Mouse (Mus musculus): ENCODE results near the gene Oosp1. TPM values are rescaled to one million over a fixed set of nuclear protein-coding genes. Genes with fewer than 3 reads are reported as not detected.

Gene Oosp1
- polyA plus RNA-seq (2015; fragmentation: Nextera tagmentation; extraction: Ambion mirVana) = not detected in 2 replicates

DNA sequence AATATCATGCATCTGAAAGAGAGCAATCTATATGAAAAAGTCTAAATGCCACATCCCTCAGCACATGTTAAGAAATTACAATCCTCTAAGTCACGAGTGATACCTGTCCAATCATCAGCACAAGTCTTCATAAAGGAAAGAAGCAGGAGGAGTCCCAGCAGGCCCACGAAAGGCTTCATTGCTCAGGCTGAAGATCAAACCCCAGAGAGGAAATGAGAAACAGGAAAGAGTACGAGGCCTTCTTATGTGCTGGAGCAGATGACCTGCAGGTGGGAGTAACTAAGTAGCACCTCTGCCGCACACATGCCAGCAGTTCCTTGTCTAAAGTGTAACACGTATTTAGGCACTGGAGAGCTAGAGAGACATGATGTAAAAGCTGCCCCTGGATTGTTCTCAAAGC, at the start of gene Oosp1:
Oosp1 (minus strand) TSS at position 312 of the 400 bp plus-strand sequence.
- H3K9ac ChIP-seq = no peak within 1 kb of the TSS
- no peak within 1 kb of the TSS for H3K4me2 ChIP-seq
- 41% methylated on average over 5 of the region's 5 CpGs for WGBS (ENCODE audit: insufficient replicate concordance)
- H3K9me3 ChIP-seq (replicated peaks) = no peaks in the 10 kb centered on the region
- no peaks in the 10 kb centered on the region for H3K4me1 ChIP-seq (replicated peaks)
- ATAC-seq (ENCODE audit: low read depth) = no peak
- H3K27ac ChIP-seq = no peak within 1 kb of the TSS
- DNase-seq = no peak
- H3K27me3 ChIP-seq = no peaks in the 10 kb centered on the region
- H3K4me3 ChIP-seq (replicated peaks) = no peak within 1 kb of the TSS
- no peaks in the 10 kb centered on the region for H3K36me3 ChIP-seq

DNA sequence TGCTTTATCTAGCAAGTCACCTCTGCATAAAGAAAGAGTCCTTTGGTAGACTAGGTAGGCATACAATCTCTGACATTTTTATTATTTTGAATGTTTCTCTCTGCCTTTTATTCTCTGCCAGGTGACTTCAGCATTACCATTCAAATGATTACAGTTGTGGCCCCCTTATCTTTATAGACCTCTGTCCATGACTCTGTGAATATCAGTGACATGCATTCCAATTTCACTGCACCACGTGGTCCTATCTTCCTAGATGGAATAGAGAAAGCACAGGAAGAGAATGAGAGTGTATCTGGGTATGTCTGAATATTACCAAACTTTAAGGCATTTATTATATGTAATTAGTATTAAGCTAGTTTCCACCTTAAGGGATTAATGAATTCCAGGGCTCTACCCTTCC, 45.5 kb upstream of the Oosp1 start:
- Histone ChIP-seq H3K9ac (no peak overlapping the region), H3K27me3 (no peaks in the 10 kb centered on the region), H3K4me1 (replicated peaks) (peaks cover 11% of the 10 kb centered on the region), H3K36me3 (no peaks in the 10 kb centered on the region), H3K27ac (no peak overlapping the region), H3K9me3 (replicated peaks) (no peaks in the 10 kb centered on the region), H3K4me3 (replicated peaks) (no peak overlapping the region), H3K4me2 (no peak overlapping the region)
- DNase-seq (no peak), ATAC-seq (ENCODE audit: low read depth) (peak; percentile 73)
- WGBS (ENCODE audit: insufficient replicate concordance) = 12% methylated on average over 1 of the region's 1 CpGs

DNA sequence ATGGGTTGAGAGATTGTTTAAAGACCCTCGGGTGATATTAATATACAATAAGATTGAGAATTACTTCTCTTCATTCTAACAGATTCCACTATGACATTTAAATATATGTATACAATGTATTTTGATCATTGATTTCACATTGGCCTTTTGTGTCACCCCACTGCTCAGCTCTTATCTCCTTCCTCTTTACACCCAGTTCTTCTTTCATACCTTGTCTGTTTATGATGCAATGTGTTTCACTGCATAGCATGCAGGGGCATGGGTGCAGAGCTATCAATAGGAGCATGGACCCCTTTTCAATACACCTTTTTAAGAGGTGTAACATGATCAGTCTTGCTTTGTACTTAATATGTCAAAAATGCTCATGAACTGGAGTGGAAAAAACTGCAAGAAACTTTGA, 39.3 kb upstream of the Oosp1 start:
- DNase-seq (no peak), ATAC-seq (ENCODE audit: low read depth) (no peak)
- Histone ChIP-seq H3K27ac (no peak overlapping the region), H3K9me3 (replicated peaks) (no peaks in the 10 kb centered on the region), H3K9ac (no peak overlapping the region), H3K4me2 (no peak overlapping the region), H3K4me1 (replicated peaks) (peaks cover 25% of the 10 kb centered on the region), H3K4me3 (replicated peaks) (no peak overlapping the region), H3K27me3 (no peaks in the 10 kb centered on the region), H3K36me3 (no peaks in the 10 kb centered on the region)
- 59% methylated on average over 1 of the region's 1 CpGs for WGBS (ENCODE audit: insufficient replicate concordance)

DNA sequence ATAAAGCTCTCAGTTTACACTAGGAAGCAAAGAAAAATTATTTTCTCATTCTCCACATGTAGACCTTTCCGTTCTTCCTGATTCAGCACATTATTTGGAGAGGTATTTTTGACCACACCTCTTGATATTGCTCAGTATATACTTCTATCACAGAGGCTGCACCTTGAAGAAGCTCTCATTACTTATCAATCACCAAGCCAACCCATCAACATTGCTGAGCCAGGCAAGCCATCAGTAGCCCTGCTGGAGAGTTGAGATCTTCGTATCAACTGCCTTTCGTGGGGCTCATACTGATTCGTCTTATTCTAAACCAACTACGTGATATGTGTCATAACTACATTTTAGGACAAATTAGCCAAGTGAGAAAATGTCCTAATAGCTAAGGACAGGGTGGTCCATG, 36.4 kb upstream of the Oosp1 start:
- no peaks in the 10 kb centered on the region for H3K36me3 ChIP-seq
- ATAC-seq (ENCODE audit: low read depth) = peak; percentile 83
- no peak overlapping the region for H3K4me2 ChIP-seq

DNA sequence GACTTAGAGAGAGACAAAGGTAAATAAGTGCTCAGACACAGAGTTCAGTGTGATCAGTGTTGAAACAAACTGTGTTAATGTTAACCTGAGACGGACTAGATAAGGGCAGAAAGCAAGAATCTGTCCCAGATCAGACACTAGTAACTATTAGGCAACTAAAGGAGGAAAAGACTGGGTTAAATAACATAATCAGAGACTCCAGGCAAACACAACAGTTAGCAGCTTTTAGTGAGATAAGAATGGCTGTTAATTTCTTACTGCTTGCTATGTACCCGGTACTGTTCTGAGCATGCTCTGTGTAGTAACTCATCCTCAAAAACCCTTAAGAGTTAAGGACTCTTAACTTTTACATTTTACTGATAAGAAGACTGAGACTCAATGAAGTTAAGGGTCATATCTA, 35.0 kb upstream of the Oosp1 start:
- DNase-seq = peak; percentile 20
- Histone ChIP-seq H3K9me3 (replicated peaks) (no peaks in the 10 kb centered on the region), H3K4me3 (replicated peaks) (no peak overlapping the region), H3K4me2 (no peak overlapping the region), H3K27ac (peak overlapping the region; percentile 73), H3K4me1 (replicated peaks) (peaks cover 33% of the 10 kb centered on the region), H3K27me3 (no peaks in the 10 kb centered on the region), H3K36me3 (no peaks in the 10 kb centered on the region), H3K9ac (no peak overlapping the region)
- 10% methylated on average over 2 of the region's 2 CpGs for WGBS (ENCODE audit: insufficient replicate concordance)
- peak; percentile 88 for ATAC-seq (ENCODE audit: low read depth)

More for the DNA sequence above, 36.4 kb upstream of the Oosp1 start:
- no peak overlapping the region for H3K9ac ChIP-seq
- 0 out of 2 replicates have a peak overlapping the region, but pooled peaks have one; percentile 0 for H3K27ac ChIP-seq
- no peaks in the 10 kb centered on the region for H3K9me3 ChIP-seq (replicated peaks)
- H3K4me3 ChIP-seq (replicated peaks) = no peak overlapping the region
- DNase-seq = peak; percentile 55
- no peaks in the 10 kb centered on the region for H3K27me3 ChIP-seq
- WGBS (ENCODE audit: insufficient replicate concordance) = 33% methylated on average over 5 of the region's 5 CpGs
- H3K4me1 ChIP-seq (replicated peaks) = peaks cover 33% of the 10 kb centered on the region

DNA sequence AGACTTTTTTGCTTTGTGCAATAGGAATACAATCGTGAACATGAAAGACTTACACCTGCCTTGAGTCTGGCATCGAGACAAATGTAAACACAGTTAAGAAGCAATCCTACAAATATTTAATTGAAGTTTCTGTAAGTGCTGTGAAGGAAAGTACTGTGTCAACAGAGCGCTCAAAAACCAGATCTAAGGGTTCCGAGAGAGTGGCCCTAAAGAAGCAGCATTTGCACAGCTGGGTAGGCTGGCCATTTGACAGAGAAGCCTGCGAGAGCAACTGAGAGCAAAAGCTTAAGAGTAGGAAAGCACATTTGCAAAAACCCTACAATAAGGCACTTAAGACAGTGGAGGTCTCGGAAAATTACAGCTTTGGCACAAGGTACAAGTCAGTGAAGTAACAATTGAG, 33.3 kb upstream of the Oosp1 start:
- no peak overlapping the region for H3K27ac ChIP-seq
- no peak overlapping the region for H3K9ac ChIP-seq
- no peak overlapping the region for H3K4me3 ChIP-seq (replicated peaks)
- H3K4me2 ChIP-seq = no peak overlapping the region
- whole genome bisulfite sequencing (ENCODE audit: insufficient replicate concordance) = 73% methylated on average over 6 of the region's 6 CpGs
- H3K9me3 ChIP-seq (replicated peaks) = no peaks in the 10 kb centered on the region
- no peaks in the 10 kb centered on the region for H3K36me3 ChIP-seq
- DNase-seq (no peak), ATAC-seq (ENCODE audit: low read depth) (no peak)
- peaks cover 33% of the 10 kb centered on the region for H3K4me1 ChIP-seq (replicated peaks)
- no peaks in the 10 kb centered on the region for H3K27me3 ChIP-seq

DNA sequence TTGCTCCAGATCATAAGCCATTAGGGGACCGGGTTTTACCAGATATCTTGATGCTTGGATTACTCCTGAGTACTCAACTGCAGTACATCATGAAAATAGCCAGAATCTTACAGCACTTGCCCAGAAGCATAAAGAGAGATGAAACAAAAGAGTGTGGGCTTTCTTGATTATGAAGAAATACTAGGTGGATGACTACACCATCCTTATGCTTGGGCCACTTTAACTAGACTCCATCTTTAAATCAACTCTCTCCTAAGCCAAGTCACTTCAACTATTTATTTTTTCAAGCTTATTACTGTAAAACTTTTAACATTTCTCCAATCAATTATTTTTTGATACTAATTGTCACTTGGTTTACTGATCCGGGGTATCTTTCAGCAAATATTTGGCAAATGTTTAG, 32.9 kb upstream of the Oosp1 start:
- Histone ChIP-seq H3K4me3 (replicated peaks) (no peak overlapping the region), H3K36me3 (no peaks in the 10 kb centered on the region), H3K27ac (no peak overlapping the region), H3K4me2 (no peak overlapping the region), H3K27me3 (no peaks in the 10 kb centered on the region), H3K9ac (no peak overlapping the region), H3K4me1 (replicated peaks) (peaks cover 33% of the 10 kb centered on the region), H3K9me3 (replicated peaks) (no peaks in the 10 kb centered on the region)
- 79% methylated on average over 2 of the region's 2 CpGs for WGBS (ENCODE audit: insufficient replicate concordance)
- ATAC-seq (ENCODE audit: low read depth) = no peak
- DNase-seq = no peak

DNA sequence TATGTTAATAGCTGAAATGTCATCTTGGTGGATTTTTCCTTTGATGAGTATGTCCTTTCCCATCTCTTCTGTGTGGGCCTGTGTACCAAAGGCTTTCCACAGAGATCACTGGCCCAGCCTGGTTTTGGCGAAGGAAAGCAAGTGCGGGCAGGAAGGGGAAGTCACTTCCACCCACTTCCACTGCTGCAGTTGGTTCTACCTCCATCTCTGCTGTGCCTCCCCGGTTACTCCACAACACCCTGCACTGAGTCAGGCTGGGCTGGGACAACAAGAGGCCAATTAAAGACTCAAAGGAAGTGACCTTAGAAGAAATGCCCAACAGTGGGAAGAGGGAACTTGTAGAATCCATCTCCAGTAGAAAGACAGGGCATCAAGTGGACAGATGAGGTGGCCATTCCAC, 29.1 kb upstream of the Oosp1 start:
- Histone ChIP-seq H3K36me3 (no peaks in the 10 kb centered on the region), H3K9ac (no peak overlapping the region), H3K27me3 (no peaks in the 10 kb centered on the region), H3K4me1 (replicated peaks) (peaks cover 8% of the 10 kb centered on the region), H3K9me3 (replicated peaks) (no peaks in the 10 kb centered on the region), H3K4me3 (replicated peaks) (no peak overlapping the region), H3K4me2 (no peak overlapping the region), H3K27ac (no peak overlapping the region)
- WGBS (ENCODE audit: insufficient replicate concordance) = 47% methylated on average over 3 of the region's 3 CpGs
- DNase-seq (no peak), ATAC-seq (ENCODE audit: low read depth) (no peak)

DNA sequence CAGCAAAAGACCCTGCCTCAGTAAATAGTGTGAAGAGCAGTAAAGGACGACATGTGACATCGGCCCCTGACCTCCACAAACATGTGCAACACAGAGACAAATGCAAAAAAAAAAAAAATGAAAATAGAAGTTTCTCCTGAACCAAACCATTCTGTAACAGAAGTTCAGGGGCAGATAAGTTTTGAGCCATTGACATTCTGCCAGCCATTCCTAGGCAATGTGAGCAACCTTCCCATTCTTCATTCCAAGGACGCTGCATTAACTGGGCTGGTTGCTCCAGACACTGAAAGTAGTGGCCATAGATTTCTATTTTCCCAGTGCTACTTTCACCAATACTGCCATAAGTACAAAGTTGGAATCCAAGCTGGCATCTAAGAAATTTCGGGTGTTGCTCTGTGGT, 21.5 kb upstream of the Oosp1 start:
- ATAC-seq (ENCODE audit: low read depth) (no peak), DNase-seq (no peak)
- H3K4me2 ChIP-seq = no peak overlapping the region
- H3K9ac ChIP-seq = no peak overlapping the region
- no peak overlapping the region for H3K27ac ChIP-seq
- H3K4me1 ChIP-seq (replicated peaks) = no peaks in the 10 kb centered on the region
- no peak overlapping the region for H3K4me3 ChIP-seq (replicated peaks)
- WGBS (ENCODE audit: insufficient replicate concordance) = 57% methylated on average over 4 of the region's 4 CpGs
- H3K27me3 ChIP-seq = no peaks in the 10 kb centered on the region
- no peaks in the 10 kb centered on the region for H3K9me3 ChIP-seq (replicated peaks)
- H3K36me3 ChIP-seq = no peaks in the 10 kb centered on the region

DNA sequence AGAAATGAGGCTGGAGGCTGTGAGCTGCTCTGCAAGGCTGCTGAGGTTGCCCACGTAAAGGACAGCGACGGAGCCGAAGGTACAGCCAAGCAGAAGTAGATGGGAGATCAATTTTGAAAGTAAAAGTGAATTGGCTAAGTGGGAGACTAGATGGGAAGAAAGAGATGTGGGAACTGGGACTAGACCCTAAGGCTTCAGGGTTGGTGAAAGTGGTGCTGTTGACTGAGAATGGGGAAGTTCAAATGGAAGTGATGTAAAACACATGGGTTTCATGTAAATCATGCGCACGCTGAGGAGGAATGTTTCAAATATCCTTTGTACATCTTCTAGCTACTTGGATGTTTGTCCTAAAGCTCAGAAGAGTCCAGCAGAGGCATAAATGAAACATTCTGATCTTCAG, 7.4 kb upstream of the Oosp1 start:
- Histone ChIP-seq H3K27me3 (no peaks in the 10 kb centered on the region), H3K4me3 (replicated peaks) (no peak overlapping the region), H3K9me3 (replicated peaks) (no peaks in the 10 kb centered on the region), H3K9ac (no peak overlapping the region), H3K27ac (no peak overlapping the region), H3K4me1 (replicated peaks) (no peaks in the 10 kb centered on the region), H3K4me2 (no peak overlapping the region), H3K36me3 (no peaks in the 10 kb centered on the region)
- WGBS (ENCODE audit: insufficient replicate concordance) = 78% methylated on average over 6 of the region's 6 CpGs
- ATAC-seq (ENCODE audit: low read depth) (no peak), DNase-seq (no peak)

DNA sequence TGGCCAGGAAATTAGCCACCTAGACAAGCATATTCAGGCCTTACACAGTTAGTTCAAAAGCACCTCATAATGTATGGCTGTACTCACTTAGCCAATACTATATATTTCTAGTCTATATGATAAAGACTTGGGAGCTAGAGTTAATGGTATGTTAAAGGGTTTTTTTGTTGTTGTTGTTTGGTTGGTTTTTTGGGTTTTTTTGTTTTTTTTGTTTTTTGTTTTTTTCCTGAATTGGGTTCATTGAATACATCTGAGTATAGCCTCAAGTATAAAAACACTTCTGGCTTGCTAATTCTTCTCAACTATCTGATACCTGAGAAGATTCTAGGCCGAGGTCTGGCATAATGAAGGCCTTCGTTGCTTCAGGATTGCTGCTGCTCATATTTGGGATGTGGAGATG, 5.8 kb upstream of the Oosp1 start, which contains the start of gene Oosp3:
Oosp3 (plus strand) TSS at position 301 of the 400 bp plus-strand sequence.
- ATAC-seq (ENCODE audit: low read depth) (no peak), DNase-seq (no peak)
- H3K9me3 ChIP-seq (replicated peaks) = no peaks in the 10 kb centered on the region
- no peak within 1 kb of the TSS for H3K9ac ChIP-seq
- no peaks in the 10 kb centered on the region for H3K27me3 ChIP-seq
- no peak within 1 kb of the TSS for H3K4me3 ChIP-seq (replicated peaks)
- no peak within 1 kb of the TSS for H3K27ac ChIP-seq
- no peak within 1 kb of the TSS for H3K4me2 ChIP-seq
- WGBS (ENCODE audit: insufficient replicate concordance) = 52% methylated on average over 2 of the region's 2 CpGs
- H3K4me1 ChIP-seq (replicated peaks) = no peaks in the 10 kb centered on the region
- H3K36me3 ChIP-seq = no peaks in the 10 kb centered on the region

DNA sequence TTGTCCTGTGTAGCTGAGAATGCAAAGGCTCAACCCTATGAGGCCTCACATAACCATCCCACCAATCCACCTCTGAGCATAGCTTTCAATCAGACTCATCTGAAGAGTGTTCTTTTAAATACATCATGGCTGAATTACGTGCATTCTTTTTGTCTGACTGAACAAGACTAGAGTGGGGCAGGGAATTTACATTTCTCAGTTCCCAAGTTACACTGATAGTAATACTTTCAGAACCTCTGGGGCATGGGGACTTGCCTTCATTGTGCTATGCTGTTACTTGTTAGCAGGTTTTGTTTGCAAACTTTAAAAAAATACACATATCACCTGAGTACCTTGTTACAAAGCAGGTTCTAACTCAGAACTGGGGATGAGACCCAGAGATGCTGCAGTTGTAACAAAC, 504 bp upstream of the Oosp1 start:
- Histone ChIP-seq H3K4me1 (replicated peaks) (no peaks in the 10 kb centered on the region), H3K9ac (no peak overlapping the region), H3K4me2 (no peak overlapping the region), H3K4me3 (replicated peaks) (no peak overlapping the region), H3K36me3 (no peaks in the 10 kb centered on the region), H3K27ac (no peak overlapping the region), H3K9me3 (replicated peaks) (no peaks in the 10 kb centered on the region), H3K27me3 (no peaks in the 10 kb centered on the region)
- no peak for ATAC-seq (ENCODE audit: low read depth)
- 69% methylated on average over 1 of the region's 1 CpGs for WGBS (ENCODE audit: insufficient replicate concordance)
- no peak for DNase-seq

Data from liver, embryonic 13.5 days (tissue).